Mouse (Mus musculus) cerebellum, adult 11 months (tissue): ENCODE results near the gene Pdzd8.

Experiments used
- DNase-seq: peaks from one replicate; pipeline ENCODE4 v3.0.0; 2022

Gene Pdzd8

GRCm38 (mm10) chr19:59352760-59353159 is 7.2 kb upstream of the Pdzd8 start:
- DNase-seq = no peak

GRCm38 (mm10) chr19:59351151-59351889 is 5.7 kb upstream of the Pdzd8 start:
- no peak for DNase-seq

DNA sequence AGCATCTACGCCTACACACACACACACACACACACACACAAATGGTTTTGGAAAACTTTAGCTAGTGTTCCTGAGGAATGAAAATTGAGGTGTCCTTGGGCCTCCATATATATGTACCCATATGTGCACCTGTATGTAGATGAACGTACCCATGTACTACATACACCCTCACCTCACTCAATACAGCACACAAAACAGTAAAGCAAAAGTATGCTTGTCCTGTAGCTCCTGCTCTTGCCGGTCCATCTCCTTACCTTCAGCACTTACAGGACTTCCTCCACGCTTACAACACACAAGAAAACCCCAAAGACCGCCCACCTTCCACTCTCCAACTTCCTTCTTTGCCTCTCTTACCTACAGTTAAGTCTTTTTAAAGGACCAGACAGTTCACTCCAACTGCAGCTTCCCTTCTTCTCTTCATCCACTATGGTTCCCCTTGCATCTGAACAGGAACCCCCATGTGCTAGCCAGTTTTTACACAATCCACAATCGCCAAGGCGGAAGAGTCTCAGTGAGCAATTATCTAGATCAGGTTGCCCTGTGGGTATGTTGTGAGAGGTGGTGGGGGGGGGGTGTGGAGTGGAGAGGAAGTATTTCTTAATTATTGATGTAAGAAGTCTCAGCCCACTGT is 4.8 kb upstream of the Pdzd8 start:
- DNase-seq = no peak

DNA sequence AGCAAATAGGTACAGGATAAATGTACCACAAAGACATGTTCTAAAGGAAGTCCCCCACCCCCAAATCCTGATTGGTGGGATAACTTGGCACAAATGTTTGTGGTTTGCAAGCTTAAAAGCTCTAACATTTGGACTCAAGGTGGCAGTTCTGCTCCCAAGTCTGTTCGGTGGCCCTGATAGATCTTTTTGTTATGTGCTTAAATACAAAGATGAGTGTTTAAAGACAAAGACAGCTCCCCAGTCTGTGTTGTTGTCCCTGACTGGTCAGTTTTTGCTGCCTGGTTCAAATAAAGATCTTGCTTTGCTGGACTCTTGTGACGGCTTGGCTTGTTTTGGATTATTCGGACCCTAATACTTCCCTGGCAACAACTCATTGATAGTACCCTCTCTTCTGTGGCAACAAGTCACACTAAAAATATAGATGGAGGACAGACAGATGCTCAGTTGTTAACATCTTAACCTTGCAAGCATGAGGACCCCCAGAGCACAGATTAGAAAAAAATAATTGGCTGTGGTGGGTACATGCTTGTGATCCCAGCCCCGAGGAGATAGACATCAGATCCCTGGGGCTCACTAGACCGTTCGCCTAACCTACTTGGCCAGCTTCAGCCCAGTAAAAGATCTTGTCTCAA is 3.9 kb upstream of the Pdzd8 start:
- DNase-seq = no peak

- DNase-seq = no peak
These were observed 745 bp upstream of the Pdzd8 start for GRCm38 (mm10) chr19:59346325-59346724.

GRCm38 (mm10) chr19:59345081-59345657 is 411 bp downstream of the Pdzd8 start:
- no peak for DNase-seq

DNA sequence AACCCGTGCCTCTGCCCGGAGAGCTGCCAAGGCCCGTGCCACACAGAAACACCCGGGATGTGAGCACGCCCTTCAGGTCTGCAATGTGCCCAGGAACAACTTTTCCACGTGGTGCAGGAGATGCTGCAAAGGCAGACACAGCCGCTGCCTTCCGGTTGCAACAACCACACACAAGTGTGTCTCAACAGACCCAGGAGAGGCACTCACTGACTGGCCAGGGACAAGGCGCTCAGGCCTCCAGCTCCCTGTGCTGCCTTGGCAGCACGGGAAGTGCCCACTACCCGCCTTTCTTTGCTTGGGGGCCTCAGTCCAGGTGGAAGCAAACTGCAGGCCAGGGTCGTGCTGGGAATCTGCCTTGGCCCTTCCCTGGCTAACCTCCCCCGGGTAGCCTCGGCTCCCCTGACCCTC is 1.3 kb downstream of the Pdzd8 start:
- peak; percentile 24 for DNase-seq

- DNase-seq = no peak
These were observed 2.6 kb downstream of the Pdzd8 start for GRCm38 (mm10) chr19:59342964-59343363.

GRCm38 (mm10) chr19:59339908-59340307 is 5.7 kb downstream of the Pdzd8 start:
- DNase-seq = no peak

DNA sequence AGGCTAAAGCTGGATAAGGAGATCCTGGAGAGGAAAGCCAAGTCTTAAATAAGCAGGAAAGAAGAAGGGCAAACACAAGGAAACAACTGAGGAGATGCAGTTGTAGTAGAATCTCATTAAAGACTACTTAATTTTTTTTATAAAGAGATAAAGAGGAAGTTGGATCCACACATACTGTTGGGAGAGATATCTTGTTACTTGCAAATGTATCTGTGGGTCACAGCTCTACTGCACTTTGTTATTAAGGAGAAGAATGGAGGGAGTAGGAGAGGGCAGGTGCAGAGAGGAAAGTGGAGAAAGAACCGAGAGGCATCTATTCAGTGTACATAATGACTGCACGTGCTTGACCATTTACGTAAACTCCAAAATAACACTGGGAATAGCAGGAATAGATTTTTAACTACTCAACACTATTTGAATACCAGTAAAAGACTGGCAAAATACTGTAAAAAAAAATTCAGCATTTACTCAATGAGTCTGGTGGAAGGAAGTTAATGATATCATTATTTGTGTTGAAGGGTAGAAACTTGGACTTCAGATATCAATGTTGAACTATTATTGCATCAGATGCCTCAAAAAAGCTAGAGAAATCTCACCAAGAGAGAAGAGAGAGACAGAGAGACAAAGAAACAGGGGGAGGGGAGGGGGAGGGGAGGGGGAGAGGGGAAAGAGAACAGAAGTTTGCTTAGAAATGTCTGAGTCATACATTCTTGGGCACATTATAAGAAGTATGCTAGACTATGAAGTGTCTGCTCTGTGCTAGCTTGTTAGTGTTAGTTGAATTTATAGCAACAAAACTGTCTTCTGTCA is 7.5 kb downstream of the Pdzd8 start:
- no peak for DNase-seq

DNA sequence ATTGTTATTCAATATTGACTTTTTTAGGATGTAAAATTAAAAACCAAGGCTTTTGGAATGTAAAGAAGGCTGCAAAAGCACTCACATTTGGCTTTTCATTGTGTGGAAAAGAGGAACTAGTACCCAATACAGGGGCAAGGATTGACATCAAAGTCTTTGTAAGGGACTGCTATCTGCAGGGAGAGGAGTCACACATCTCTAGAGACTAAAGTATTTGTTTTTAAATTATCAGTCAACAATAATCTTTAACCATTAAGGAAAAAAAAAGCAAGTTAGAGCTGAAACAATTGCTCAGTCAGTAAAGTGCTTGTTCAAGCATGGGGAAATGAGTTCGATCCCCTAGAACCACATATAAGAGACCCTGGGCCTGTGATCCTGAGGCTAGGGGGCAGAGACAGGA is 8.9 kb downstream of the Pdzd8 start:
- DNase-seq = no peak

DNA sequence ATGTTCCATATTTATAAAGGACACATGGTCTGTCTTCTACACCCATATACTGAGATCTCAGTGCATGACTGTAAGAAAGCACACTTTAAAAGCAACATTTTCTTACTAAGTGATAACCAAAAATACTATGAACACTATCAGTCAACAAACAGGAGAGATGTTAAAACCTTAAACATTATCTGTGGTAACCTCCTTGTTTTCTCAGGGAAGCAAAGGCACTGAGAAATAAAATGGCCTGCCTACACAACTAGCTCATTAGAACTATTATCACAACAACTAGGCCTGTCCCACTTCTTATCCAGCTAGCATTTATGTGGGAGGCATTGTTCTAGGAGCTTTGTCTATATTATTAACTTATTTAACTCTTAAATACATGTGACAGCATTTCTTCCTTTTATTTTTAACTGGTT is 14.8 kb downstream of the Pdzd8 start:
- DNase-seq = no peak

- no peak for DNase-seq
These were observed 23.6 kb downstream of the Pdzd8 start, which contains the start of gene Rps12-ps3 for GRCm38 (mm10) chr19:59321990-59322389. Gene Rps12-ps3, plus strand, starts transcription at chr19:59322290.

DNA sequence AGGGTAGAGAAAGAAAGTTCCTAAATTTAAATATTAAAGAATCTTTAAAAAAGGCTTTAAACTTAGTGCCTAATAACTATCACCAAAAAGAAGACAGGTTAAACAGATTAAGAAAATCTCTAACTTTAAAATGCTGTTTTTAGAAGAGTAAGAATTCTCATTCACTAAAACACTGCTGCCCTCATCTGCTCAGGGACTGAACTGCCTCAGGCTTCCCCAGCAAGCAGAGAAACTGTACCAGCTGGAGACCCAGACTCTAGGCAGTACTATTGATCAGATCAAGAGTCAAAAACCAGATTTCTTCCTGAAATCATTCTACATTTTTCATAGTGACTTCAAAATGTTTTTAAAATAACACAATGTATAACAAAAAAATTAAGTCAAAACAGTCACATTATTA is 29.0 kb downstream of the Pdzd8 start:
- no peak for DNase-seq

DNA sequence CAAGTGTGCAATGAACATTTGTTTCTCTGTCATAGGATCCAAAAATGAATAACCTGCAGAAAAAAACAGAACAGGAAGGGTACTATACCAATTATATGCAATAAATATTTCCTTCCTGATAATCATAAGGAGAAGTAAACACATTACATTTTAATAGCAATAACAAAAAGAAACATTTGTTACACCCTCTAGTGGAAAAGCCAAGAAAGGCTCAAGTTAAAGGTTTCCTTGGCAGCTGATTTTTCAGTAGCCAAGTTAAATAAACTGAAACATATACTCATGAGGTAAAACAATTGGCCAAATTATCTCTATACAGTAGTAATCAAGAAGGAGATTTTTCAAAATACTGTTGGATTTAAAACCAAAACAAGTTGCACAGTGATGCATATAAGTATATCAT is 30.3 kb downstream of the Pdzd8 start:
- no peak for DNase-seq

GRCm38 (mm10) chr19:59292183-59292839 is 53.3 kb downstream of the Pdzd8 start:
- no peak for DNase-seq

DNA sequence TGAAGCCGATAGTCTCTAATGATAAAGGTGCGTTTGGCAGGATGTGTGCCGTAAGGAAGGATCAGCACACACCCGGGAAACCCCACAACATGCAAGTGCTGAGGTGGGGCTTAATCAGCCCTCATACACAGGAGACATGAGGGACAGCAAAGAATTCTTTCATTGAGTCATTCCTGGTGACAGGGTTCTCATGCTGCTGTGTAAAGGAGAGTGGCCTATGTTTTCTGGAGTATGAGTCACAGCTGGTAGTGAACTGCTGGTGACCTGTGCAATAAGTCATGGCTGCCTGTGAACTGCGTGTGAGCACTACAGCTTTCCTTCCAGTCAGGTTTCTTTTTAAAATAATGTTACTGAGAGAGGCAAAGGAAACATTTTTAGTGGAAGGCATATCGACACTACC is 55.8 kb downstream of the Pdzd8 start:
- DNase-seq = no peak

DNA sequence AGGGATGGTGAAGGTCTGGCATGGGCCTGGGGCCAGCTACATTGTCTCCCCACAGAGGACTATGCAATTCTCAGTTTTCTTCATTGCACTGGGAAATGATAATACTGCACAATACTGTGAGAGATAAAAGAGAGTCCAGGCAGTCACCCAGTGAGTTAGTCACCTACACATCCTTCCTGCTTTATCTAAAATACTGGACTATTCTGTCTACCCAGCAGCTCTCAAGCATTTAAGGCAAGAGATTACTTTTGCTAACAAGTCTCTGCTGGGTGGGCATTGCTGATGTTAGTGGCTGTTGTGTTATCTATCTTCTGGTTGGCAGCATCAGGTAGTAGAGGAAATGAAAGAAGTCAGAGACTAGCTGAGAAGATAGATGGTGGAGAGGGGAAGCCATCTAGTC is 56.5 kb downstream of the Pdzd8 start:
- no peak for DNase-seq

DNA sequence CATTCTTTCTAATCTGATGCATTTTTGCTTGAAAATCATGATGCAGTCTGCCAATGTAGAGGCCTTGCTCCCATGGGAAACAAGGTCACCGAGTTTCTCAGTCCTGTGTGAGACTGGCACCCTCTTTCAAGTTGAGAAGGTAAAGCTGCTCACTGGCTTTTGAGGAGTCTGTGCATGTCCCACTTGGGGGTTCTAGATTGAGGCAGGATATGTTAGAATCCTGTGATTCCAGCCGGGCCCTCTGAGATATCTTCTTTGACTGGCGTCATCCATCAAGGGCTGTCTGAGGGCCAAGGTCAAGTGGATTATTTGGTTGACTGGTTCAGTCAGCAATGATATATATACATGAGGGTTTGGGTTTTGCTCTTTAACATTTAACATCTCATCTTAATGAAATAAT is 63.6 kb downstream of the Pdzd8 start:
- DNase-seq = no peak

GRCm38 (mm10) chr19:59280841-59281240 is 64.7 kb downstream of the Pdzd8 start:
- DNase-seq = no peak

GRCm38 (mm10) chr19:59276354-59276753 is 69.2 kb downstream of the Pdzd8 start:
- DNase-seq = no peak

DNA sequence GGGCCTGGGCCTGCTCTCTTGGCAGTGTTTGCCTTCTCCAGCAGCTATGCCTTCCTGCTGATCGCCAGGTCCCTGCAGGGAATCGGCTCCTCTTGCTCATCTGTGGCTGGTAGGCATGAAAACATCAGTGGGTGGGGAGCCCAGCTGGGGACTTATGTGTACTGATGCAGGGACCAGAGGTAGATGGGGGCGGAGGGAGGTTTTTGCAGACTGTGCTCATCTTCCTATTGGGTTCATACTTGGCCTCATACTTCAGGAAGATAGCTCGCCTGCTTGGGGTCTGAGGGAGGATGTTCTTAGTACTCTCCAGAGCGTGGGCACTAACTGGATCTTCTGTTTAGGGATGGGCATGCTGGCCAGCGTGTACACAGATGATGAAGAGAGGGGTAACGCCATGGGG is 72.4 kb downstream of the Pdzd8 start:
- DNase-seq = no peak
